Mouse (Mus musculus): ENCODE results near the gene Kcna2. TPM values are rescaled to one million over a fixed set of nuclear protein-coding genes. Genes with fewer than 3 reads are reported as not detected.

The Kcna2 gene
- total RNA-seq (2021) = 1 to 10 TPM; 1.0 to 1.4 TPM
- long read RNA-seq, experiment 1 = 0 reads
- long read RNA-seq, experiment 2 = 0 reads

DNA sequence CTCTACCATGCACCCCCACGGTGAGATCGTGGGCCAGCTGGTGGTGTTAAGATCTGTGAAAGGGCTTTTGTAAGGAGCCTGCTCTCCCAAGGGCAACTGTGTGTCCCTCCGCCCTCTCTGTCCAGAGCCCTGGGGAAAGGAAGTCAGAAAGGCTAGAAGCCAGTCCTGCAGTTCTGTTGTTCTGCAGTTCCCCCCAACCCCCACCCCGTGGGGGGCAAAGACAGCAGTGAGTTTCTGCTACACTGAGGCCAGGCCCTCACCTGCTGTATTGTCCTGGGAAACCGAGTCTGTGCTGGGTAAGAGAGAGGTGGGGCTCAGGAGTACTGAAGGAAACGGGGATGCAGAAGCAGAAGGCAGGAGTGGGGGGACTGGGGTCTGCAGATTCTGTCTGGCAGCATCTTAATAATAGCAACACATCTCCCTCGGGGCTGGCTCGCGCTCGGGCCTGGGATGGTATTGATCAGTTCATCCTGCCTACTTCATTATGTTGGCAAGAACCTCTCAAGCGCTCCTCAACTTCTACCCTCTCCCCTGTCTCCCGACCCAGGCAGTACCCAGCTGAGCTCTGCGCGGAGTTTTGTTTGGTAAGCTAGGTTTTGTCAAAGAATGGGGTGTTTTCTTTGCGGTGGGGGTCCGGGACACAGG is at the start of gene Kcna2:
Gene Kcna2 (plus strand): TSS at position 336 of the 645 bp plus-strand sequence.
- no peak for DNase-seq

DNA sequence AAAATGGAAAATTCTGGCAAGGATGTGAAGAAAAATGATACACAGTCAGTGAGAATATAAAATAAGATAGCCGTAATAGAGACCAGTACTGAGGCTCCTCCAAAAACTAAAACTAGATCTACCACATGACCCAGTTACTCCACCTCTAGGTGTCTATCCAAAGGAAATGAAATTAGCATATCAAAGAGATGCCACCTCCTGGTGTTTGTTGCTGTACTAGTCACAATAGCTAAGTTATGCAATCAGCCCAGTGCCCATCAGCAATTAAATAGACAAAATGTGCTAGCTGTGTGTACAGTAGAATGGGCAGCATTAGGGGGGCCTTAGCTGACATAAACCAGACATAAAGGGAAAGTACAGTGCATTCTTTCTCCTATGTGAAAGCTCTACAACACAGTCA is 39.5 kb upstream of the Kcna2 start:
- DNase-seq = no peak

DNA sequence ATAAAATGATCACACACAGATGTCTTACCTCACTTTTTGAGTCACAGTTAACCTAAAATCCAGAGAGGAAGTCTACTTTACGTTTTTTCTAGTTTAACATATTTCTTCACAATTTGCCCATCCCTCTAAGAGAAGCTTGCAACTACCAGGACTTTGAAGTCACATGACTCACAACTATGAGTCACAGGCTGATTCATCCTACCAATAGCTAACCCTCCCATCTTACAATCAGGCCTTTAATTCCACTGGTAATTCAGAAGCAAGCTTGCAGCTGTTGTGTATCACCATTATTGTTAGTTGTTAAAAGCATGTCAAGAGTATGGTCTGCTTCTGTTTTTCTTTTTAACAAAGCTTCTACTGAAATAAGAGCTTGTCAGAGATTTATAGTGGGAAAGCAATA is 38.2 kb upstream of the Kcna2 start:
- no peak for DNase-seq

DNA sequence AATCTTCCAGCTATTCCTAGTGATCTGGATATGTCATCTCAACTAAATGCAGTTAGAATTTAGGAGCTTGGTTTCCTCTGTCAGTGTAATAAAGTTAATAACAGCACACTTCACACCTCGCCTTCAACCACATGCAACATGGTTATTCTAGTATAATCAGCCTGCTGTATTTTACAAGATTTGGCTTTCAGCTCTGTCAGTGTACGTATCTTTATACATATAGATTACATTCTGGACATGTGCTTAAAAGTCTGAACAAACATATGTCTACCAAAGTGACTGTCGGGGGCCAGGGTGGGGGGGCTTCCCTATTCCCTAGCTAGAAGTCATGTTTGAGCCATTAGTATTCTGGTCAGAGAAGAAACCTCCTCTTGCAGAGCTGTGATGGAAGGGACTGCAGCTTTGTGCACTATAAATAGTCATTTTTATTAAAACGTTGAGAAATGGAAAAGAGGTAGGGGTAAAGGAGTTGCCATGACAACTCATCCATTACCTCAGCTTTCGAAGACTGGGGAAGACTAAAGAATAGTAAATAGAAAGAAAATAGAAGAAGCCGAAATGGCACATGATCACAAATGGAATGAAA is 35.3 kb upstream of the Kcna2 start:
- DNase-seq = no peak

DNA sequence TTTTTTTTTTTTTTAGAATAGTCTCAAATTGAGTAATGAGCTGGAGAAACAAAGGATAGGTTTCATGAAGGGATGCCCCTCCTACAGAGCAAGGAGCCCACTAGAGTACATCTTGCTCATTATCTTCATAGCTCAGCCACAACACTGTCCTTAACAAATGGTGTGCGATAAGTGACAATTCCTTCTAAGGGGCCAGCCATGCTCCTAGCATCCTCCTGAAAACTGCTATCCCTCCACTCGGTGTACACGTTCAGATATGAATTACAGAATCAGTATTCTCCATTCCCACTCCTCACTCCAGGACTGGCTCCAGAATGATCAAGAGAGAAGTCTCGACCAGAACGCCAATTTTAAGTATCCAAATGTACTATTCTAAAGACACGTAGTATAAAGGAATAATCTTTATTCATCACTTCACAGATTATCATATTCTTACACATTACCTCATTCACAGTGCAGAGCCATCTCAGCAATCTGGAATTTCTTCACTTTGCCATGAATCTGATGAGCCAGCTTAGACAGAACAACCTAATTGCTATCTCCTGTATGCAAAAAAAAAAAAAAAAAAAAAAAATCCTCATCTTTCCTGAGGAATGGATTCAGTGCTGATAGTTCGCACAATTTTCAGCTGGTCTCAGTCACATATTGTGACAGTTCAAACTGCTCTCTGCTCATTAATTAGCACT is 34.6 kb upstream of the Kcna2 start:
- DNase-seq = no peak

DNA sequence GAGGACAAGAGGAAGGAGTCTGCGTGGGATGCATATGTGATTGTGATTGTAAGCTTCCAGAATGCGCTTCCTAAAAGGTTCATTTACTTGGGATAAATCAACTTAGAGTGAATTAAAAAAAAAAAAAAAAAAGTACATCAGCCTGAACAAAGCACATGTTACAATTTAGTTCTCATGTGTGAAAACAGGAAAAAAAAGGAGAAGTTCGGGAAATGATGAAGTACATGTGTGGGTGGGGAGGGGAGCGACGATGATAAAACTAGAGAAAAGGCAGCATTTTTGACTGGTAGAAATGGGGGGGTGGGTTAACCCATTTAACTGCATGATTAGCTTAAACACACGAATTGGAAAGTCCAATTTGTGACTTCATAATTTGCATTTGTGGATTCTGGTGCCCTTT is 33.7 kb upstream of the Kcna2 start:
- DNase-seq = no peak

DNA sequence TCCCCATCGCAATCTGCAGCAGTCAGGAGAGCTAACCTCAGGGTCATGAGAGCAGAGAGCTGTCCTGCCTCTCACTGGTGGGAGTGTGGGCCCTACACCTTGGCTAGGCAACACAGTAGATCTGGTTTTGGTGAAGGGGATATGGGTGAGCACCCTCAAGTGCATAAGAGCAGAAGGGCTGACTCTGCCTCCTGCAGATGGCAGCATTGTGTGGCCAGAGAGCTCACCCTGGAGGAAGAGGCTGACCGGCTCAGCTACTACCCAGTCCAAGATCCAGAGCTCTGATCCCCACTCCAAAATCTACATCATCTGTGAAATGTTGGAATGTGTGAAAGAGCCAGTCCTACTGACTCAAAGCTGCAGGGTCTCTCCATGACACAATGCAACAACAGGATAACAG is 27.1 kb upstream of the Kcna2 start:
- no peak for DNase-seq

DNA sequence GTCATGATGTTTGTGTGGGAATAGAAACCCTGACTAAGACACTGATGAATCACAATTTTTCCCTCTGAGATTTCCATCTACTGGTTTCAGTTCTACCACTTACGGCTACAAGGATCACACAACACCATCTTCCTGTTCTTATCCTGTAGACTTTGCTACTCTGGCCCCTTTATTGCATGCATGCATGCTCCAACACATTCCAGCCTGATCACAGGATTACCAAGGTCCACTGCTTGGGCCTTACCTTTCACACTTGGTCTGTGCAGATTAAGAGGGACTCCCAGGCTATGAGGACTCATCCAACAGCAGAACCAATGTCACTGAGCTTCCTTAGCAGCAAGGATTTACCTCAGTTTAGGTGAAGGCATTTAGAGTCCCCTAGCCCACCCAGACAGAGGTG is 25.2 kb upstream of the Kcna2 start:
- DNase-seq = no peak

DNA sequence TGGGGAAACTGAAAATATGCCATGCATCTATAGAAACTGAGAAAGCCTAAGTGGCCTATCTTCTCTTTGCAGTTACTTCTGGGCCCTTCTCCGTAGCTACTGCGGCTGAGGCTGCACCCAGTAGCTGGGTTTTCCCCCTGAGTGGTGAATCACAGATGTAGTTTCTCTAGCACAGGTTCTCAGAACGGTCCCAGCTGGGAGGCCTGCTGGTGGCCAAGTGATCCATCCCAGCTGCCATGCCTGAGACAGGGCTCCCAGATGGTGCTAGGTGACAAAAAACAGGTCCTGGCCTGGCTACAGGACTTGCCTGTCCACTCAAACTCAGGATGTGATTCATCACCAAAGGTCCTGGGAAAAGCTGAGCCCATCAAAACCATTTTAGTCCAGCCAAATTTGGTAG is 24.3 kb upstream of the Kcna2 start:
- no peak for DNase-seq

DNA sequence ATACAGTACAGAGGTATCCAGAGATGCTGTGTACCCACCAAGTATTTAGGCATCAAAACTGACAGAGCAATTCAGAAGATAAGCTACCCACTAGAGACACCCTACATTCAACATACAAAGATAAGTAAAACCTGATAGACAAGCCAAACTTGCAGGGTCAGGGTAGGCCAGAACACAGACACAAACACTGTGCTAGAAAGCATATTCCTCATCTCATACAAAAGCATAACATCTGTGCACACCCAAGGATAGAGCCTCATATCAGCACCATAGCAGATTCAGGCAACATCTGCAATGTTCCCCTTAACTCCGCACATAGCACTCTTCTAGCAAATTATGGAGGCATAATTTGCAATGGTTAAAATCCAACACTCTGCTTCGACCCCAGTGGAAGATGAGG is 23.8 kb upstream of the Kcna2 start:
- no peak for DNase-seq

DNA sequence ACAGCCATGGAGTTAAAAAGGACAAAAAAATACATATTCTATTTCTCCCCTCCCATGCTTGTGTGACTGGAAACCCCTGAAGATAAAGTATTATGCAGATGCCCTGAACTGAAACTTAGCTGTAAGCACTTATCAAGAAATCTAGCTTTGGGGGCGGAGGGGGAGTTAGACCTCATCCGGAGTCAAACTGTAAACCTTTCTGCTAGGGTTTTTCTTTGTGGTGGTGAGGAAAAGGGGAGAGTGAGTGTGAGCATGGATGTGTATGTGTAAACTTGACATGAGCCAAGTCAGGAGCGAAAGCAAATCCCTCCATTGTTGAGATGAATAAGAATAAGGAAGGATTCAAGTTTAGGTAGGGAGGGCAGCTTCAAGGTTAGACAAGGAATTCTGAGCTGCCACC is 20.1 kb upstream of the Kcna2 start:
- DNase-seq = no peak

DNA sequence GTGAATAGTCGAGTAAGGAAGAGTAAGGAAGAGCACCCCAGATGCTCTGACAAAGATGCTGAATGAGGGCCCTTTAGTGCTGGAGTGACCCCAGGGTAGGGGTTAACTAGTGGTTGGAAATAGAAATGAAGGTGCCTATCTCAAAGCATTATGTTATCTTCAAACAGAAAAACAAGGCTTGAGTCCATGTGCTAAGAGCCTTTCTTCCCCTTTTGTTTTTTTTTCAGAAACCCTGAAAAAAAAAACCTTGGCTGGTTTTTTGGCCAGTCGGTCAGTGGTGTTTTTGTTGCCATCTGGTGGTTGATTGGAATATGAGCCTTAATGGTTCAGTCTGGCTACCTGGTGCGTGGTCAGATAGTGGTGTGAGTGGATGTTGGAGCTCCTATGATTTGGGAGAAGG is 19.7 kb upstream of the Kcna2 start:
- no peak for DNase-seq

DNA sequence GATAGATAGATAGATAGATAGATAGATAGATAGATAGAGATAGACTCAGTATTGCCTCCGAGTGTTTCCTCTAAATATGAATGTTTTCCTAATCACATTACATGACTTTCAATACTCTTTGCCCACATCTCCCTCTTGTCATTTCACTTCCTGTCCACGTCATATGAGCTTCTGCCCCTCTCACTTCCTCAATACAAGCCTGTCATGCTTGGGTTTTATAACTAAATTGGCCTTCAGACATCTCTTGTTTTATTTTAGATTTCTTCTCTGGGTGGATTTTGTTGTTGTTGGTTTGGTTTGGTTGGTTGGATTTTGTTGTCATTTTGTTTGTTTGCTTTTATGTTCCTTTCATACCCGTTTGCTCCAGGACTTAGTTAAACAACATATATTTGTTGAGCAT is 16.4 kb upstream of the Kcna2 start:
- DNase-seq = no peak

DNA sequence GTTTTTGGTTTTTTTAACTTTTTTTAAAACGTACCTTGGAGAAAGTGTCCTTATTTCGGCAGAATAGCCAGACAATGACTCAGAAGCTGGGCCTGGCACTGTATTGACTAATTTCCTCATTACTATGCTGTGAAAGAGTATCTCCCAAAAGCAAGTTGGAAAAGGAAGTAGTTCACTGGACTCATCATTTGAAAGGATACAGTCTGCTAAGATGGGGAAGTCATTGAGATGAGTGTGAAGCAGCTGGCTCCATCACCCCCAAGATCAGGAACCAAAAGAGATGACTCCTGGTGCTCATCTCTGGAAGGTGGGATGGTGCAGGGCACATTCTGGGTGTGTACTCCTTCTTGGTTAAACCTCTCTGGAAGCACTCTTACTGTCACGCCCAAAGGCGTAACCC is 13.5 kb upstream of the Kcna2 start:
- DNase-seq = no peak

DNA sequence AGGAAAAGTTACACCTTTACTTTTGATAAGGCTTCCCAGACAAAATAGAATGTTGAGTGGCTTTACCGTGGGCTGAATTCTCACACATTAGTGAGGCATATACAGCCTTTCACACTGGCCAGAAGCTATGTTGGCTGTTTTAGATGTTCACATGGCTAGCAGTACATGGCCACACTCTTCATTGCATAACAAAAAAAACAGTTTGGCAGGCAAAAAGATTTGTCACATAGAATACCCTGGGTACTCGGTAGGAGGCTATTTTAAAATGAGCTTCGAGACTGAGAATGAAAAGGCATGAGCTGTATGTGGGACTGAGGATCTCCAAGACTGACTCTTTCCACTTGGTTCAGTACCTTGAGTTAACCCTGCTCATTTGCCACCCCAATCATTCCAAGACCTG is 12.1 kb upstream of the Kcna2 start:
- no peak for DNase-seq

DNA sequence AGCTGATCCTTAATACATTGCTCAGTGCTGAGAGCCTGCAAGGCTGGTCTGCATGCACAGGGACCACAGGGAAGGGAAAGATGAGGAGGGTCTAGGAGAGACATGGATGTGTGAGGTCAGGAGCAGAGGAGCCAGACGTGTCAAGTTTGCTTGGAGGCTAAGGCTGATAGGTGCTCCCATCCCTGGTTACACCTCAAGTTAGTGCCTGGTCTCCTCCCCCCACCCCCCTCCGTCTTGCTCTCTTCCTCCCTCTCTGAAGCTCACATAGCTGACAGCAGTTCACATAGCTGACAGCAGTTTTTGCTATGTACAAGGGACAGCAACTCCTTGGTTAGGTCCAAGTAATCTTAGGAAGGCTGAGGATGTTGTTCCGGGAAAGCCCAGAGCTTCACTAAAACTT is 11.5 kb upstream of the Kcna2 start:
- no peak for DNase-seq

DNA sequence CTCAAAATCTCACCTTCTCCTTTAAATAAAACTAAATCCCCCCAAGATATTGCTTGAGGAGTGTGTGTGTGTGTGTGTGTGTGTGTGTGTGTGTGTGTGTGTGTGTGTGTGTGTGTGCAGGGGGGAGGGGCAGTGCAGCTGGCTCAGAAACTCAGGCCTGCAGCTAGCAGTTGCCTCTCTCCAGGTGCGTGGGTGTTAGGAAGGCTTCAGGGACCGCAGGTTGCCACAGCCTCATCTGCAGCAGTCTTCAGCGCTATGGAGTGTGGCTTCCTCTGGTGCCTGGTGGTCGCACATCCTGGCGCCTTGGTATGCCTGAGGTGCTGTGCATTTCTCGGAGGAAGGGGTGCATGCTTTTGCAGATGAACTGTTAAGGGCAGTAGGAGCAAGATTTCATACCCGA is 10.9 kb upstream of the Kcna2 start:
- no peak for DNase-seq

DNA sequence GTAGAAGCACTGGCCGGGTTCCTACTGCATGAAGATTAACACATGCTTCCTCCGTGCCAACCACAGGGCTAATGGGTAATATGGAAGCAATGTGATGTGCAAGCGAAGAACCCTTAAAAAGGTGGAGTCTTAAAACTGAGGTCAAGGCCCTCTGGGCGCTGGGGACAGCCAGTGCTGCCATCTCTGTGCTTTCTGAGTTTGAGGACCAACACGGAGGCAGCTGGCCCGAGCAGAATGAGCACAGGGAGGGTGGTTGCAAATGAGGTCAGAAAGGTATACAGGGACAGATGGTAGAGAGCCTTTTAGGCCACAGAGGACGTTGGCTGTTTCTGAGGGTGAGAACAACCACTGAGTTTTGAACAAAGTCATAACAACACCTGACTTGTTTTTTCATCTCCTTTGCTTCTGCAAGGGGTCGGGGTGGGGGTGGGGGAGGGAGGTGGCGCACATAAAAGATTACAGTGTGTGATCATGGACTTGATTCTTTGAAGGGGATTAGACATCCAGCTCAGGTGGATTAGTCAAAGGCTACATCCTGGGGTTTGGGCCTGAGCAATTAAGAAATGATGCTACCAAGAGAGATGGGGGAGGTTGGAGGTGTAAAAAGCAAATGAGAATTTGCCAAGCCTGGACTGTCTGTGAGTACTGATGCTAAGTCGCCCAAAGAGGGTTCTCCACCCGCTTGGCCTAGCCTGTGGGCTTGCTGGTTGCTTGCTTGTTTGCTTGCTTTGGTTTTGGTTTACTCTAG is 10.4 kb upstream of the Kcna2 start:
- DNase-seq = no peak

DNA sequence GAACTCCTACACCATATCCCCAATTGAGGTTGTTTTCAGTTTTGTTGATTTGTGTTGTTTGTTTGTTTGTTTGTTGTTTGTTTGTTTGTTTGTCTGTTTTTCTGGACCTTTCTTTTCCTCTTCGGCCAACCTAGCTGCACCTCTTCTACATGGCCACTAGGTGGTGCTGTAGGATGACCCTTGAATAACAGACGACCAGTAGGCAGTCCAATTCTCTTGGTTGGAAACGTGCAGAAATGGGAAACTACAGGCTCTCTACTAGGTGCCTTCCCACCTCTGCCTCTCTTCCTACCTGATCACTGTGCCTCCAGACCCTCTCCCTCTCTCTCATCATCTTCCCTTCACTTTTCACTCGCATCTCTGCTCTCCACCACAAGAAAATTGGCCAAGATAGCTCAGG is 6.9 kb upstream of the Kcna2 start:
- DNase-seq = no peak

DNA sequence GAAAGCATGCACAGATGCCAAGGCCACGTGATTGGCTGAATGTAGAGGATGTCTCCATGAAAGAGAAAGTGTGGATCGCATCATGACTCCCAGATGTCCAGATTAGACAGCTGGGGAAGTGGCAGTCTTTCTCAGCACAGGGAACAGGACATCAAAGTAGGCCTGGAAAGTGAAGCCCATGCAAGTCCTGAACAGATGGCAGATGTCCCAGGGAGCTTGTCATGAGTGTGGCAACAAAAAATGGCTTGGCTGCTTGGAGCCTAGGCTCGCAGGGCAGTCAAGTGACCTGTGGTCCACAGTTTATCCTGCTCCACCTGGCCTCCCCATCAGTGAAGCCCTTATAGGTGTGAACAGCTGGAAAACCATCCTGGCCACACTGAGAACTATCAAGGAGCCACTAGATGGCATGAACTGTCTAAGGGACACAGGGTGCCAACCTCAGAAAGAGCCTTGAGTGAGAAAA is 4.6 kb upstream of the Kcna2 start:
- DNase-seq = no peak

DNA sequence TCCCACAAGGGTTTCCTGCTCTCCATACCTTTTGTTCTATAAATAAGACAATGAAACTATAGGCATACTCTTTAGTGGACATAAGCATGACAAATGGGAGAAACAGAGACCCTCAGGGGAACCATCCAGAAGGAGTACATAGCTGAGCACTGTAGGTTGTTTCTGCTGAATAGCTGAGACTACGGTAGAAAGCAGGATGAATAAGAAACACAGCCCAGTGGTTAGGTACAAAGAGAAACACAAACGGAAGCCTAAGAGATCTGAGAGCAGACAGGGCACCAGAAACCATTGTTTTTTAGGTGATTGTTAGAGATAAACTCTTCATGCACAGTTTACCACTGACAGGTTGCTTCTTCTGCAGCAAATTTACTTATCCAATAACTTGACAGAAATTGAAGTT is 1.1 kb upstream of the Kcna2 start:
- DNase-seq = no peak

DNA sequence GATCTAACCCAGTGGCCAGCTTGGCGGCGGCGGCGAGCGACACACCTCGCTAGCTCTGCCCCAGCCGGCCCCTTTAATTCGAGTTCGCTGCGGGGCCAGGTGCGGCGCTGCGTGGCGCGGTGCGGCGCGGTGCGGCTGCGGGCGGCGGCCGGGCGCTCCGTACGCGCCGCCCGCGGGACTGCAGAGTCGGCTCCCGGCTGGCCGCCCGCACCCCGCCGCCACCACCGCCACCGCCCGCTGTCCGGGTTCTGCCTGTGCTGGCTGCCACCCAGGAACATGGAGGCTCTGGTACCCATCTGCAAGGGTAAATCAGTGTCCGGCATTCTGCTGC is 475 bp downstream of the Kcna2 start:
- DNase-seq = no peak
